Mouse (Mus musculus) thymus, adult 2 months (tissue): Measurements from ENCODE around the gene Dnah2.

ENCODE experiments used
- CTCF ChIP-seq: fragments of 200-500 bp; IDR thresholded peaks from 2 replicates; pipeline ENCODE4 v1.5.1; 2012; ENCODE audit warnings: mild to moderate bottlenecking, control low read depth, low read length, moderate library complexity, borderline replicate concordance; ENCODE audit not compliant: control insufficient read depth, poor library complexity, insufficient read depth; ENCODE audit errors: extremely low read depth
- POLR2A ChIP-seq: fragments of 200-500 bp; IDR thresholded peaks from 2 replicates; pipeline ENCODE4 v1.6.1; 2012; ENCODE audit warnings: mild to moderate bottlenecking, low read length, control low read depth, moderate library complexity; ENCODE audit not compliant: control insufficient read depth, poor library complexity, insufficient read depth; ENCODE audit errors: extremely low read depth

DNA sequence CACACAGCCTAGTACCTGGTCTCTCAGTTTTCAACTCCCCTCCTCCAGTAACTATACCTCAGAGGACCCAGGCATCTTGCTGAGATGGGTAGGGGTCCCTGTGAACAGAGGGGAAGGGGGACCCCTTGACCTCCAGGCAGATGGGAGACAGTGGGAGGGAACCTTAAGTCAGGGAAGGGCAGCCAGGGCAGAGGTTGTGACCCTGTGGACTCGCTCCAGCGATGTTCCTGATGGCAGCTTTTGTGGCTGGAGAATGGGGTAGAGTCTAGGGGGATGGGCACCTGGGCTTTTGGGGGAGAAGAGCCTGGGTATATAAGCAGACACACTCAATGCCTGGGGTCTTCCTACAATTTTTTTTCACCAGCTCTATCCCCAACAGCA is 4.4 kb upstream of the Dnah2 start:
- no peak for TF ChIP-seq CTCF
- TF ChIP-seq POLR2A, result no peak
